Mouse (Mus musculus): ENCODE measurements around the gene Tspan14. TPM values are rescaled to one million over a fixed set of nuclear protein-coding genes. Genes with fewer than 3 reads are reported as not detected.

Gene Tspan14
- total and polyA plus RNA-seq, 3 experiments, result 10.3 to 32.3 (median 23.4) TPM

GRCm38 (mm10) chr14:40962365-40963290 lies 4.0 kb downstream of the Tspan14 start:
- ATAC-seq (ENCODE audit: extremely low read depth, insufficient number of reproducible peaks, low FRiP score, poor library complexity, severe bottlenecking), result peak; percentile 12
- H3K36me3 ChIP-seq (replicated peaks), result peaks cover 23% of the 10 kb centered on the region
- peak overlapping the region; percentile 56; the same call in 1 of the 2 replicates for H3K4me3 ChIP-seq (ENCODE audit: low read depth, low read length)
- peak; percentile 61 for DNase-seq (ENCODE audit: low spot score)
- TF ChIP-seq POLR2AphosphoS5 (IDR thresholded peaks at IDR 0.05; ENCODE audit: insufficient replicate concordance, low read depth, low read length), result no peak
- no peak for TF ChIP-seq GATA1 (IDR thresholded peaks at IDR 0.05; ENCODE audit: borderline replicate concordance, low read length)
- no peak for TF ChIP-seq TAL1 (conservative IDR thresholded peaks at IDR 0.05; ENCODE audit: low read depth, low read length)
- no peak for TF ChIP-seq GATA2 (IDR thresholded peaks at IDR 0.05; ENCODE audit: borderline replicate concordance, low read depth, low read length)
- TF ChIP-seq CTCF (IDR thresholded peaks at IDR 0.05; ENCODE audit: low read depth, low read length), result no peak
- H3K9me3 ChIP-seq (replicated peaks), result no peaks in the 10 kb centered on the region
- no peaks in the 10 kb centered on the region for H3K27me3 ChIP-seq (ENCODE audit: insufficient read depth, low read length)
- peaks cover 79% of the 10 kb centered on the region for H3K4me1 ChIP-seq (ENCODE audit: insufficient read depth, low read depth, low read length)

- peaks cover 90% of the 10 kb centered on the region for H3K4me1 ChIP-seq (ENCODE audit: insufficient read depth, low read depth, low read length)
- DNase-seq (ENCODE audit: low spot score) (no peak), ATAC-seq (ENCODE audit: extremely low read depth, insufficient number of reproducible peaks, low FRiP score, poor library complexity, severe bottlenecking) (no peak)
Observed at GRCm38 (mm10) chr14:40960237-40960636, 6.4 kb downstream of the Tspan14 start.

GRCm38 (mm10) chr14:40959586-40959985 lies 7.0 kb downstream of the Tspan14 start:
- no peak for TF ChIP-seq POLR2AphosphoS5 (IDR thresholded peaks at IDR 0.05; ENCODE audit: insufficient replicate concordance, low read depth, low read length)
- TF ChIP-seq TAL1 (conservative IDR thresholded peaks at IDR 0.05; ENCODE audit: low read depth, low read length), result no peak
- no peak for TF ChIP-seq GATA1 (IDR thresholded peaks at IDR 0.05; ENCODE audit: borderline replicate concordance, low read length)
- no peak for TF ChIP-seq CTCF (IDR thresholded peaks at IDR 0.05; ENCODE audit: low read depth, low read length)
- TF ChIP-seq GATA2 (IDR thresholded peaks at IDR 0.05; ENCODE audit: borderline replicate concordance, low read depth, low read length), result no peak
- ATAC-seq (ENCODE audit: extremely low read depth, insufficient number of reproducible peaks, low FRiP score, poor library complexity, severe bottlenecking) (no peak), DNase-seq (ENCODE audit: low spot score) (no peak)
- Histone ChIP-seq H3K4me3 (ENCODE audit: low read depth, low read length) (peak overlapping the region; percentile 33; the same call in 1 of the 2 replicates), H3K27me3 (ENCODE audit: insufficient read depth, low read length) (no peaks in the 10 kb centered on the region), H3K4me1 (ENCODE audit: insufficient read depth, low read depth, low read length) (peaks cover 89% of the 10 kb centered on the region), H3K9me3 (replicated peaks) (no peaks in the 10 kb centered on the region), H3K36me3 (replicated peaks) (peaks cover 34% of the 10 kb centered on the region)

More at GRCm38 (mm10) chr14:40960237-40960636, 6.4 kb downstream of the Tspan14 start:
- H3K9me3 ChIP-seq (replicated peaks), result no peaks in the 10 kb centered on the region
- H3K27me3 ChIP-seq (ENCODE audit: insufficient read depth, low read length), result no peaks in the 10 kb centered on the region
- no peak overlapping the region; the same call in 1 of the 2 replicates for H3K4me3 ChIP-seq (ENCODE audit: low read depth, low read length)
- H3K36me3 ChIP-seq (replicated peaks), result peaks cover 37% of the 10 kb centered on the region
- no peak for TF ChIP-seq GATA2 (IDR thresholded peaks at IDR 0.05; ENCODE audit: borderline replicate concordance, low read depth, low read length)
- TF ChIP-seq POLR2AphosphoS5 (IDR thresholded peaks at IDR 0.05; ENCODE audit: insufficient replicate concordance, low read depth, low read length), result no peak
- no peak for TF ChIP-seq GATA1 (IDR thresholded peaks at IDR 0.05; ENCODE audit: borderline replicate concordance, low read length)
- TF ChIP-seq CTCF (IDR thresholded peaks at IDR 0.05; ENCODE audit: low read depth, low read length), result no peak
- no peak for TF ChIP-seq TAL1 (conservative IDR thresholded peaks at IDR 0.05; ENCODE audit: low read depth, low read length)

- ATAC-seq (ENCODE audit: extremely low read depth, insufficient number of reproducible peaks, low FRiP score, poor library complexity, severe bottlenecking) (no peak), DNase-seq (ENCODE audit: low spot score) (no peak)
- H3K4me1 ChIP-seq (ENCODE audit: insufficient read depth, low read depth, low read length), result peaks cover 90% of the 10 kb centered on the region
Observed at GRCm38 (mm10) chr14:40958986-40959381, 7.6 kb downstream of the Tspan14 start.

DNA sequence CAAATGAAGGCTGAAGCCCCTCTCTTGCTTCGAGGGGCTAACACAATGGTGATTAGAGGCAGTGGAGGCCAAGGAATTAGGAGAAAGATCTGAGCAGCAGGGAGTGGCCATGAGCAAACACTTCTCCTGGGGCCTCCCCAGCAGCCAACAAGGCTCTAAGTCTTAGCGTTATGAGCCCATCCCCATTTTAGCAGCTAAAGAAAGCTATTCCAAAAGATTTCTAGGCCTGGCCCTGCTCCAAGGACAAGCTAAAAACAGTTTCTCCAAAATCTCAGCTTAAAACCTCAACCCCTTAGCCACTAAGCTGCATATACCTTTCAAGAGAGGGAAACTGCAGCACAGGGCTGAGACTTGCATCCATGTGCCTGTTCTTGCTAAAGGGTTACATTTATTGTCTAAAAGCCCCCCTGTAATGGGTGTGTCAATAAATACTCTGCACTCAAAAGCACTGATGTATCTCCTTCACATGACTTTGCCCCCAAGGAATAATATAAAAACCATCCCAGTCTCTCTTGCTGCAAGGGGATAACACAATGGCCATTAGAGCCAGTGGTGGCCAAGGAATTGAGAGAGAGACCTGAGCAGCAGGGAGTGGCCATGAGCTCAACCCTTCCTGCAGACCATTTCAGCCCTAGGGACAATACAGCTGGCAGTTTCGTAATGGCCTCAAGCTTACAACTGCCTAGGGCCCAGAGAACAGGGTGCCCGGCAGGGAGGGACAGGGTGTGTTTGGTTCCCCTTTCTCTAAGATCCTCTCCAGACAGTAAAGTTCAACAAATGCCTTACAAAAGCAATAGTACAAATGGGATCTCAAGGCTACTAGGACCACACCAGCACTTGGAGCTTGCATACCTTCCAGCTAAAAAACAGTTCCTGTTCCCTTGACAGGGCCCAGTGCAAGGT lies 8.3 kb downstream of the Tspan14 start:
- TF ChIP-seq GATA2 (IDR thresholded peaks at IDR 0.05; ENCODE audit: borderline replicate concordance, low read depth, low read length) (no peak), TAL1 (conservative IDR thresholded peaks at IDR 0.05; ENCODE audit: low read depth, low read length) (no peak), GATA1 (IDR thresholded peaks at IDR 0.05; ENCODE audit: borderline replicate concordance, low read length) (no peak), CTCF (IDR thresholded peaks at IDR 0.05; ENCODE audit: low read depth, low read length) (no peak), POLR2AphosphoS5 (IDR thresholded peaks at IDR 0.05; ENCODE audit: insufficient replicate concordance, low read depth, low read length) (no peak)
- Histone ChIP-seq H3K36me3 (replicated peaks) (peaks cover 38% of the 10 kb centered on the region), H3K27me3 (ENCODE audit: insufficient read depth, low read length) (no peaks in the 10 kb centered on the region), H3K4me3 (ENCODE audit: low read depth, low read length) (peak overlapping the region; percentile 47; the same call in 1 of the 2 replicates), H3K9me3 (replicated peaks) (no peaks in the 10 kb centered on the region), H3K4me1 (ENCODE audit: insufficient read depth, low read depth, low read length) (peaks cover 90% of the 10 kb centered on the region)
- no peak for ATAC-seq (ENCODE audit: extremely low read depth, insufficient number of reproducible peaks, low FRiP score, poor library complexity, severe bottlenecking)
- no peak for DNase-seq (ENCODE audit: low spot score)

More at GRCm38 (mm10) chr14:40958986-40959381, 7.6 kb downstream of the Tspan14 start:
- no peaks in the 10 kb centered on the region for H3K27me3 ChIP-seq (ENCODE audit: insufficient read depth, low read length)
- peaks cover 40% of the 10 kb centered on the region for H3K36me3 ChIP-seq (replicated peaks)
- H3K9me3 ChIP-seq (replicated peaks), result no peaks in the 10 kb centered on the region
- TF ChIP-seq POLR2AphosphoS5 (IDR thresholded peaks at IDR 0.05; ENCODE audit: insufficient replicate concordance, low read depth, low read length) (no peak), GATA1 (IDR thresholded peaks at IDR 0.05; ENCODE audit: borderline replicate concordance, low read length) (no peak), GATA2 (IDR thresholded peaks at IDR 0.05; ENCODE audit: borderline replicate concordance, low read depth, low read length) (no peak), CTCF (IDR thresholded peaks at IDR 0.05; ENCODE audit: low read depth, low read length) (no peak), TAL1 (conservative IDR thresholded peaks at IDR 0.05; ENCODE audit: low read depth, low read length) (no peak)
- H3K4me3 ChIP-seq (ENCODE audit: low read depth, low read length), result peak overlapping the region; percentile 24; the same call in 1 of the 2 replicates
